Mouse (Mus musculus) liver, embryonic 11.5 days (tissue): ENCODE results near the gene Ghdc. TPM values are rescaled to one million over a fixed set of nuclear protein-coding genes. Genes with fewer than 3 reads are reported as not detected.

Source experiments
- polyA plus RNA-seq: library from polyadenylated mRNA; unstranded; fragments of >200 nt; fragmentation: Nextera tagmentation; extraction: Ambion mirVana; gene quantifications from 2 replicates; pipeline ENCODE4 v1.2.1, GENCODE M21; 2014

Gene Ghdc
- polyA plus RNA-seq, 1 experiment from 2014 or later, result 3.1 TPM

Other genes with a start within 250 kb of the Ghdc start
- gene Acly, start 243.0 kb downstream of the Ghdc start, polyA plus RNA-seq, result 159 and 194 TPM in 2 replicates
- gene Ttc25, start 225.3 kb downstream of the Ghdc start, polyA plus RNA-seq, result 0.18 and 0.26 TPM in 2 replicates
- gene Cnp, start 196.1 kb downstream of the Ghdc start, polyA plus RNA-seq, result 19.4 and 19.7 TPM in 2 replicates
- 35.4 and 36.5 TPM in 2 replicates for gene Nkiras2, start 151.7 kb downstream of the Ghdc start, polyA plus RNA-seq
- gene Dnajc7, start 150.8 kb downstream of the Ghdc start, polyA plus RNA-seq, result 70.6 and 70.8 TPM in 2 replicates
- not detected in 2 replicates for gene Zfp385c, start 78.5 kb downstream of the Ghdc start, polyA plus RNA-seq
- gene Dhx58, start 66.7 kb downstream of the Ghdc start, polyA plus RNA-seq, result 2.5 and 3.7 TPM in 2 replicates
- 66.3 and 75.7 TPM in 2 replicates for gene Kat2a, start 58.5 kb downstream of the Ghdc start, polyA plus RNA-seq
- gene Hspb9, start 57.1 kb downstream of the Ghdc start, polyA plus RNA-seq, result 0.27 and 0.30 TPM in 2 replicates
- 51.2 TPM in 2 replicates for gene Rab5c, start 32.7 kb downstream of the Ghdc start, polyA plus RNA-seq
- gene Kcnh4, start 11.0 kb downstream of the Ghdc start, polyA plus RNA-seq, result not detected in 2 replicates
- gene Hcrt, start 8.0 kb downstream of the Ghdc start, polyA plus RNA-seq, result not detected in 2 replicates
- gene Stat5b, start 79.8 kb upstream of the Ghdc start, polyA plus RNA-seq, result 46.0 and 50.1 TPM in 2 replicates
- gene Stat5a, start 88.4 kb upstream of the Ghdc start, polyA plus RNA-seq, result 26.3 and 27.8 TPM in 2 replicates
- gene Stat3, start 168.6 kb upstream of the Ghdc start, polyA plus RNA-seq, result 52.9 and 57.3 TPM in 2 replicates
- 22.6 and 23.3 TPM in 2 replicates for gene Cavin1, start 199.9 kb upstream of the Ghdc start, polyA plus RNA-seq
- 55.4 and 60.0 TPM in 2 replicates for gene Atp6v0a1, start 238.5 kb upstream of the Ghdc start, polyA plus RNA-seq